Mouse (Mus musculus): Measurements from ENCODE around the gene Pth2r. TPM values are rescaled to one million over a fixed set of nuclear protein-coding genes. Genes with fewer than 3 reads are reported as not detected.

Gene Pth2r
- polyA plus RNA-seq, 1 experiment from 2014 or later, result 3.7 TPM

- H3K9ac ChIP-seq (ENCODE audit: low read depth, low read length), result no peak overlapping the region
- ATAC-seq, result no peak
- 0 out of 2 replicates have a peak, but pooled peaks cover 2% of the 10 kb centered on the region for H3K27me3 ChIP-seq (replicated peaks; ENCODE audit: control insufficient read depth, insufficient read depth, low read length)
- H3K27ac ChIP-seq (ENCODE audit: low read depth, low read length), result no peak overlapping the region
- peak overlapping the region; percentile 33 for H3K4me2 ChIP-seq (ENCODE audit: low read length)
- H3K9me3 ChIP-seq (ENCODE audit: control insufficient read depth, low read length), result no peaks in the 10 kb centered on the region
- H3K4me1 ChIP-seq (ENCODE audit: control insufficient read depth, insufficient read depth, low read depth, low read length), result peaks cover 7% of the 10 kb centered on the region
- 47% methylated on average over 13 of the region's 13 CpGs for WGBS
- H3K36me3 ChIP-seq (ENCODE audit: control insufficient read depth, insufficient read depth, low read length), result no peaks in the 10 kb centered on the region
- no peak overlapping the region for H3K4me3 ChIP-seq (ENCODE audit: low read length)
Observed at GRCm38 (mm10) chr1:65314054-65315021, 32.5 kb downstream of the Pth2r start.

- no peaks in the 10 kb centered on the region for H3K36me3 ChIP-seq (ENCODE audit: control insufficient read depth, insufficient read depth, low read length)
- no peak overlapping the region for H3K4me3 ChIP-seq (ENCODE audit: low read length)
- no peaks in the 10 kb centered on the region for H3K9me3 ChIP-seq (ENCODE audit: control insufficient read depth, low read length)
- H3K9ac ChIP-seq (ENCODE audit: low read depth, low read length), result no peak overlapping the region
- no peak overlapping the region for H3K27ac ChIP-seq (ENCODE audit: low read depth, low read length)
- H3K4me1 ChIP-seq (ENCODE audit: control insufficient read depth, insufficient read depth, low read depth, low read length), result peaks cover 7% of the 10 kb centered on the region
- no peak for ATAC-seq
- WGBS, result 73% methylated on average over 8 of the region's 8 CpGs
- peak overlapping the region; percentile 33; the same call in 1 of the 2 replicates for H3K4me2 ChIP-seq (ENCODE audit: low read length)
- H3K27me3 ChIP-seq (replicated peaks; ENCODE audit: control insufficient read depth, insufficient read depth, low read length), result 0 out of 2 replicates have a peak, but pooled peaks cover 2% of the 10 kb centered on the region
Observed at GRCm38 (mm10) chr1:65315022-65315407, 33.2 kb downstream of the Pth2r start.

GRCm38 (mm10) chr1:65334026-65334425 is 52.2 kb downstream of the Pth2r start:
- ATAC-seq, result no peak
- Histone ChIP-seq H3K4me2 (ENCODE audit: low read length) (no peak overlapping the region), H3K9ac (ENCODE audit: low read depth, low read length) (no peak overlapping the region), H3K4me1 (ENCODE audit: control insufficient read depth, insufficient read depth, low read depth, low read length) (no peaks in the 10 kb centered on the region), H3K9me3 (ENCODE audit: control insufficient read depth, low read length) (no peaks in the 10 kb centered on the region), H3K36me3 (ENCODE audit: control insufficient read depth, insufficient read depth, low read length) (no peaks in the 10 kb centered on the region), H3K27ac (ENCODE audit: low read depth, low read length) (no peak overlapping the region), H3K27me3 (replicated peaks; ENCODE audit: control insufficient read depth, insufficient read depth, low read length) (no peaks in the 10 kb centered on the region), H3K4me3 (ENCODE audit: low read length) (no peak overlapping the region)
- WGBS, result 95% methylated on average over 5 of the region's 5 CpGs

- Histone ChIP-seq H3K4me1 (ENCODE audit: control insufficient read depth, insufficient read depth, low read depth, low read length) (no peaks in the 10 kb centered on the region), H3K4me2 (ENCODE audit: low read length) (no peak overlapping the region), H3K9ac (ENCODE audit: low read depth, low read length) (no peak overlapping the region), H3K36me3 (ENCODE audit: control insufficient read depth, insufficient read depth, low read length) (no peaks in the 10 kb centered on the region), H3K27ac (ENCODE audit: low read depth, low read length) (no peak overlapping the region), H3K9me3 (ENCODE audit: control insufficient read depth, low read length) (no peaks in the 10 kb centered on the region), H3K27me3 (replicated peaks; ENCODE audit: control insufficient read depth, insufficient read depth, low read length) (no peaks in the 10 kb centered on the region), H3K4me3 (ENCODE audit: low read length) (no peak overlapping the region)
- ATAC-seq, result no peak
- WGBS, result 84% methylated on average over 2 of the region's 2 CpGs
Observed at GRCm38 (mm10) chr1:65337768-65338167, 55.9 kb downstream of the Pth2r start.

- H3K9ac ChIP-seq (ENCODE audit: low read depth, low read length), result no peak overlapping the region
- no peak overlapping the region for H3K4me3 ChIP-seq (ENCODE audit: low read length)
- H3K4me1 ChIP-seq (ENCODE audit: control insufficient read depth, insufficient read depth, low read depth, low read length), result no peaks in the 10 kb centered on the region
- H3K36me3 ChIP-seq (ENCODE audit: control insufficient read depth, insufficient read depth, low read length), result no peaks in the 10 kb centered on the region
- WGBS, result 40% methylated on average over 2 of the region's 2 CpGs
- H3K4me2 ChIP-seq (ENCODE audit: low read length), result no peak overlapping the region
- no peak overlapping the region for H3K27ac ChIP-seq (ENCODE audit: low read depth, low read length)
- no peaks in the 10 kb centered on the region for H3K9me3 ChIP-seq (ENCODE audit: control insufficient read depth, low read length)
- ATAC-seq, result peak; percentile 37; the same call in 1 of the 2 replicates
- no peaks in the 10 kb centered on the region for H3K27me3 ChIP-seq (replicated peaks; ENCODE audit: control insufficient read depth, insufficient read depth, low read length)
Observed at GRCm38 (mm10) chr1:65340240-65340639, 58.4 kb downstream of the Pth2r start.

- no peaks in the 10 kb centered on the region for H3K36me3 ChIP-seq (ENCODE audit: control insufficient read depth, insufficient read depth, low read length)
- ATAC-seq, result no peak
- no peak overlapping the region for H3K4me2 ChIP-seq (ENCODE audit: low read length)
- H3K4me1 ChIP-seq (ENCODE audit: control insufficient read depth, insufficient read depth, low read depth, low read length), result no peaks in the 10 kb centered on the region
- H3K9me3 ChIP-seq (ENCODE audit: control insufficient read depth, low read length), result no peaks in the 10 kb centered on the region
- no peak overlapping the region for H3K27ac ChIP-seq (ENCODE audit: low read depth, low read length)
- no peak overlapping the region for H3K9ac ChIP-seq (ENCODE audit: low read depth, low read length)
- H3K27me3 ChIP-seq (replicated peaks; ENCODE audit: control insufficient read depth, insufficient read depth, low read length), result no peaks in the 10 kb centered on the region
- no peak overlapping the region for H3K4me3 ChIP-seq (ENCODE audit: low read length)
- 25% methylated on average over 2 of the region's 2 CpGs for whole genome bisulfite sequencing
Observed at GRCm38 (mm10) chr1:65352979-65353378, 71.1 kb downstream of the Pth2r start.

- H3K4me2 ChIP-seq (ENCODE audit: low read length), result no peak overlapping the region
- no peaks in the 10 kb centered on the region for H3K9me3 ChIP-seq (ENCODE audit: control insufficient read depth, low read length)
- no peaks in the 10 kb centered on the region for H3K4me1 ChIP-seq (ENCODE audit: control insufficient read depth, insufficient read depth, low read depth, low read length)
- H3K27ac ChIP-seq (ENCODE audit: low read depth, low read length), result no peak overlapping the region
- ATAC-seq, result no peak
- H3K27me3 ChIP-seq (replicated peaks; ENCODE audit: control insufficient read depth, insufficient read depth, low read length), result no peaks in the 10 kb centered on the region
- no peaks in the 10 kb centered on the region for H3K36me3 ChIP-seq (ENCODE audit: control insufficient read depth, insufficient read depth, low read length)
- H3K9ac ChIP-seq (ENCODE audit: low read depth, low read length), result no peak overlapping the region
- no peak overlapping the region for H3K4me3 ChIP-seq (ENCODE audit: low read length)
Observed at GRCm38 (mm10) chr1:65354153-65354552, 72.3 kb downstream of the Pth2r start.

GRCm38 (mm10) chr1:65388328-65388727 is 106.5 kb downstream of the Pth2r start:
- Histone ChIP-seq H3K9me3 (ENCODE audit: control insufficient read depth, low read length) (no peaks in the 10 kb centered on the region), H3K27ac (ENCODE audit: low read depth, low read length) (no peak overlapping the region), H3K4me3 (ENCODE audit: low read length) (no peak overlapping the region), H3K27me3 (replicated peaks; ENCODE audit: control insufficient read depth, insufficient read depth, low read length) (no peaks in the 10 kb centered on the region), H3K4me1 (ENCODE audit: control insufficient read depth, insufficient read depth, low read depth, low read length) (no peaks in the 10 kb centered on the region), H3K36me3 (ENCODE audit: control insufficient read depth, insufficient read depth, low read length) (no peaks in the 10 kb centered on the region), H3K4me2 (ENCODE audit: low read length) (no peak overlapping the region), H3K9ac (ENCODE audit: low read depth, low read length) (no peak overlapping the region)
- 39% methylated on average over 15 of the region's 15 CpGs for WGBS
- ATAC-seq, result no peak

- H3K4me2 ChIP-seq (ENCODE audit: low read length), result no peak overlapping the region
- WGBS, result 96% methylated on average over 15 of the region's 15 CpGs
- no peaks in the 10 kb centered on the region for H3K27me3 ChIP-seq (replicated peaks; ENCODE audit: control insufficient read depth, insufficient read depth, low read length)
- ATAC-seq, result no peak
- H3K9me3 ChIP-seq (ENCODE audit: control insufficient read depth, low read length), result no peaks in the 10 kb centered on the region
- H3K4me1 ChIP-seq (ENCODE audit: control insufficient read depth, insufficient read depth, low read depth, low read length), result no peaks in the 10 kb centered on the region
- no peaks in the 10 kb centered on the region for H3K36me3 ChIP-seq (ENCODE audit: control insufficient read depth, insufficient read depth, low read length)
- H3K9ac ChIP-seq (ENCODE audit: low read depth, low read length), result no peak overlapping the region
- H3K4me3 ChIP-seq (ENCODE audit: low read length), result no peak overlapping the region
- no peak overlapping the region for H3K27ac ChIP-seq (ENCODE audit: low read depth, low read length)
Observed at GRCm38 (mm10) chr1:65389621-65390020, 107.8 kb downstream of the Pth2r start.
